Mouse (Mus musculus): ENCODE data around the gene 1700025G04Rik. TPM values are rescaled to one million over a fixed set of nuclear protein-coding genes. Genes with fewer than 3 reads are reported as not detected.

1700025G04Rik gene
- polyA plus RNA-seq, 1 experiment from 2014 or later, result 52.7 TPM

- H3K27ac ChIP-seq (ENCODE audit: low read depth, low read length), result no peak overlapping the region
- ATAC-seq (ENCODE audit: low FRiP score), result no peak
Observed at GRCm38 (mm10) chr1:152043453-152043852, 46.5 kb downstream of the 1700025G04Rik start.

GRCm38 (mm10) chr1:152042409-152042808 is 47.5 kb downstream of the 1700025G04Rik start:
- Histone ChIP-seq H3K27me3 (ENCODE audit: control insufficient read depth, insufficient read depth, low read length) (no peaks in the 10 kb centered on the region), H3K36me3 (ENCODE audit: control insufficient read depth, insufficient read depth, low read length) (no peaks in the 10 kb centered on the region), H3K4me3 (ENCODE audit: low read depth, low read length) (no peak overlapping the region), H3K4me1 (replicated peaks; ENCODE audit: control insufficient read depth, insufficient read depth, low read length) (no peaks in the 10 kb centered on the region), H3K4me2 (replicated peaks; ENCODE audit: low read depth, low read length) (no peak overlapping the region), H3K27ac (ENCODE audit: low read depth, low read length) (no peak overlapping the region), H3K9me3 (ENCODE audit: control insufficient read depth, low read length) (no peaks in the 10 kb centered on the region), H3K9ac (ENCODE audit: low read depth, low read length) (no peak overlapping the region)
- DNase-seq (ENCODE audit: low spot score), result no peak
- no peak for ATAC-seq (ENCODE audit: low FRiP score)
- WGBS, result 91% methylated on average over 3 of the region's 3 CpGs

More at GRCm38 (mm10) chr1:152043453-152043852, 46.5 kb downstream of the 1700025G04Rik start:
- no peak overlapping the region for H3K9ac ChIP-seq (ENCODE audit: low read depth, low read length)
- no peaks in the 10 kb centered on the region for H3K4me1 ChIP-seq (replicated peaks; ENCODE audit: control insufficient read depth, insufficient read depth, low read length)
- no peaks in the 10 kb centered on the region for H3K9me3 ChIP-seq (ENCODE audit: control insufficient read depth, low read length)
- DNase-seq (ENCODE audit: low spot score), result no peak
- H3K4me2 ChIP-seq (replicated peaks; ENCODE audit: low read depth, low read length), result no peak overlapping the region
- H3K36me3 ChIP-seq (ENCODE audit: control insufficient read depth, insufficient read depth, low read length), result no peaks in the 10 kb centered on the region
- H3K4me3 ChIP-seq (ENCODE audit: low read depth, low read length), result no peak overlapping the region
- 89% methylated on average over 2 of the region's 2 CpGs for WGBS
- H3K27me3 ChIP-seq (ENCODE audit: control insufficient read depth, insufficient read depth, low read length), result no peaks in the 10 kb centered on the region

GRCm38 (mm10) chr1:152041005-152041404 is 48.9 kb downstream of the 1700025G04Rik start:
- no peak overlapping the region for H3K4me3 ChIP-seq (ENCODE audit: low read depth, low read length)
- no peak overlapping the region for H3K27ac ChIP-seq (ENCODE audit: low read depth, low read length)
- no peak for ATAC-seq (ENCODE audit: low FRiP score)
- no peaks in the 10 kb centered on the region for H3K4me1 ChIP-seq (replicated peaks; ENCODE audit: control insufficient read depth, insufficient read depth, low read length)
- DNase-seq (ENCODE audit: low spot score), result no peak
- no peaks in the 10 kb centered on the region for H3K9me3 ChIP-seq (ENCODE audit: control insufficient read depth, low read length)
- H3K9ac ChIP-seq (ENCODE audit: low read depth, low read length), result no peak overlapping the region
- WGBS, result 96% methylated on average over 4 of the region's 4 CpGs
- no peak overlapping the region for H3K4me2 ChIP-seq (replicated peaks; ENCODE audit: low read depth, low read length)
- H3K27me3 ChIP-seq (ENCODE audit: control insufficient read depth, insufficient read depth, low read length), result no peaks in the 10 kb centered on the region
- H3K36me3 ChIP-seq (ENCODE audit: control insufficient read depth, insufficient read depth, low read length), result no peaks in the 10 kb centered on the region

- no peak overlapping the region for H3K27ac ChIP-seq (ENCODE audit: low read depth, low read length)
- H3K27me3 ChIP-seq (ENCODE audit: control insufficient read depth, insufficient read depth, low read length), result no peaks in the 10 kb centered on the region
- ATAC-seq (ENCODE audit: low FRiP score) (no peak), DNase-seq (ENCODE audit: low spot score) (no peak)
- H3K9ac ChIP-seq (ENCODE audit: low read depth, low read length), result no peak overlapping the region
- H3K4me1 ChIP-seq (replicated peaks; ENCODE audit: control insufficient read depth, insufficient read depth, low read length), result no peaks in the 10 kb centered on the region
- H3K9me3 ChIP-seq (ENCODE audit: control insufficient read depth, low read length), result no peaks in the 10 kb centered on the region
- no peak overlapping the region for H3K4me3 ChIP-seq (ENCODE audit: low read depth, low read length)
- no peak overlapping the region for H3K4me2 ChIP-seq (replicated peaks; ENCODE audit: low read depth, low read length)
- no peaks in the 10 kb centered on the region for H3K36me3 ChIP-seq (ENCODE audit: control insufficient read depth, insufficient read depth, low read length)
- 85% methylated on average over 7 of the region's 7 CpGs for WGBS
Observed at GRCm38 (mm10) chr1:152040053-152040452, 49.9 kb downstream of the 1700025G04Rik start.

- H3K36me3 ChIP-seq (ENCODE audit: control insufficient read depth, insufficient read depth, low read length), result no peaks in the 10 kb centered on the region
- ATAC-seq (ENCODE audit: low FRiP score) (no peak), DNase-seq (ENCODE audit: low spot score) (no peak)
- no peaks in the 10 kb centered on the region for H3K4me1 ChIP-seq (replicated peaks; ENCODE audit: control insufficient read depth, insufficient read depth, low read length)
- H3K4me2 ChIP-seq (replicated peaks; ENCODE audit: low read depth, low read length), result no peak overlapping the region
- no peak overlapping the region for H3K4me3 ChIP-seq (ENCODE audit: low read depth, low read length)
- no peaks in the 10 kb centered on the region for H3K27me3 ChIP-seq (ENCODE audit: control insufficient read depth, insufficient read depth, low read length)
- no peak overlapping the region for H3K27ac ChIP-seq (ENCODE audit: low read depth, low read length)
- WGBS, result 89% methylated on average over 8 of the region's 8 CpGs
- H3K9ac ChIP-seq (ENCODE audit: low read depth, low read length), result no peak overlapping the region
- no peaks in the 10 kb centered on the region for H3K9me3 ChIP-seq (ENCODE audit: control insufficient read depth, low read length)
Observed at GRCm38 (mm10) chr1:152039588-152039987, 50.3 kb downstream of the 1700025G04Rik start.

GRCm38 (mm10) chr1:152038086-152038485 is 51.8 kb downstream of the 1700025G04Rik start:
- H3K4me3 ChIP-seq (ENCODE audit: low read depth, low read length), result no peak overlapping the region
- H3K4me1 ChIP-seq (replicated peaks; ENCODE audit: control insufficient read depth, insufficient read depth, low read length), result no peaks in the 10 kb centered on the region
- H3K9ac ChIP-seq (ENCODE audit: low read depth, low read length), result no peak overlapping the region
- WGBS, result 54% methylated on average over 9 of the region's 9 CpGs
- no peaks in the 10 kb centered on the region for H3K9me3 ChIP-seq (ENCODE audit: control insufficient read depth, low read length)
- ATAC-seq (ENCODE audit: low FRiP score), result no peak
- H3K27me3 ChIP-seq (ENCODE audit: control insufficient read depth, insufficient read depth, low read length), result no peaks in the 10 kb centered on the region
- no peak for DNase-seq (ENCODE audit: low spot score)
- no peak overlapping the region for H3K4me2 ChIP-seq (replicated peaks; ENCODE audit: low read depth, low read length)
- no peak overlapping the region for H3K27ac ChIP-seq (ENCODE audit: low read depth, low read length)
- no peaks in the 10 kb centered on the region for H3K36me3 ChIP-seq (ENCODE audit: control insufficient read depth, insufficient read depth, low read length)

- no peaks in the 10 kb centered on the region for H3K4me1 ChIP-seq (replicated peaks; ENCODE audit: control insufficient read depth, insufficient read depth, low read length)
- no peaks in the 10 kb centered on the region for H3K9me3 ChIP-seq (ENCODE audit: control insufficient read depth, low read length)
- DNase-seq (ENCODE audit: low spot score) (no peak), ATAC-seq (ENCODE audit: low FRiP score) (no peak)
- 74% methylated on average over 4 of the region's 4 CpGs for WGBS
- H3K36me3 ChIP-seq (ENCODE audit: control insufficient read depth, insufficient read depth, low read length), result no peaks in the 10 kb centered on the region
- no peak overlapping the region for H3K9ac ChIP-seq (ENCODE audit: low read depth, low read length)
- H3K27ac ChIP-seq (ENCODE audit: low read depth, low read length), result no peak overlapping the region
- H3K4me3 ChIP-seq (ENCODE audit: low read depth, low read length), result no peak overlapping the region
- H3K4me2 ChIP-seq (replicated peaks; ENCODE audit: low read depth, low read length), result no peak overlapping the region
- no peaks in the 10 kb centered on the region for H3K27me3 ChIP-seq (ENCODE audit: control insufficient read depth, insufficient read depth, low read length)
Observed at GRCm38 (mm10) chr1:152037589-152037988, 52.3 kb downstream of the 1700025G04Rik start.

GRCm38 (mm10) chr1:152034766-152035165 is 55.2 kb downstream of the 1700025G04Rik start:
- no peaks in the 10 kb centered on the region for H3K27me3 ChIP-seq (ENCODE audit: control insufficient read depth, insufficient read depth, low read length)
- 61% methylated on average over 7 of the region's 7 CpGs for WGBS
- no peaks in the 10 kb centered on the region for H3K9me3 ChIP-seq (ENCODE audit: control insufficient read depth, low read length)
- H3K36me3 ChIP-seq (ENCODE audit: control insufficient read depth, insufficient read depth, low read length), result no peaks in the 10 kb centered on the region
- no peak overlapping the region for H3K9ac ChIP-seq (ENCODE audit: low read depth, low read length)
- H3K4me2 ChIP-seq (replicated peaks; ENCODE audit: low read depth, low read length), result no peak overlapping the region
- ATAC-seq (ENCODE audit: low FRiP score), result no peak
- no peak overlapping the region for H3K27ac ChIP-seq (ENCODE audit: low read depth, low read length)
- DNase-seq (ENCODE audit: low spot score), result no peak
- H3K4me1 ChIP-seq (replicated peaks; ENCODE audit: control insufficient read depth, insufficient read depth, low read length), result no peaks in the 10 kb centered on the region
- no peak overlapping the region for H3K4me3 ChIP-seq (ENCODE audit: low read depth, low read length)

GRCm38 (mm10) chr1:152033731-152034130 is 56.2 kb downstream of the 1700025G04Rik start:
- ATAC-seq (ENCODE audit: low FRiP score) (no peak), DNase-seq (ENCODE audit: low spot score) (no peak)
- H3K36me3 ChIP-seq (ENCODE audit: control insufficient read depth, insufficient read depth, low read length), result no peaks in the 10 kb centered on the region
- no peak overlapping the region for H3K4me3 ChIP-seq (ENCODE audit: low read depth, low read length)
- H3K4me1 ChIP-seq (replicated peaks; ENCODE audit: control insufficient read depth, insufficient read depth, low read length), result no peaks in the 10 kb centered on the region
- no peaks in the 10 kb centered on the region for H3K27me3 ChIP-seq (ENCODE audit: control insufficient read depth, insufficient read depth, low read length)
- H3K4me2 ChIP-seq (replicated peaks; ENCODE audit: low read depth, low read length), result no peak overlapping the region
- no peaks in the 10 kb centered on the region for H3K9me3 ChIP-seq (ENCODE audit: control insufficient read depth, low read length)
- no peak overlapping the region for H3K27ac ChIP-seq (ENCODE audit: low read depth, low read length)
- H3K9ac ChIP-seq (ENCODE audit: low read depth, low read length), result no peak overlapping the region
- WGBS, result 78% methylated on average over 3 of the region's 3 CpGs

Measured in hindbrain, embryonic 11.5 days (tissue).